Mouse (Mus musculus): ENCODE results near the gene Rtf1.

The Rtf1 gene

GRCm38 (mm10) chr2:119758844-119759835 lies 84.3 kb downstream of the Rtf1 start:
- in situ Hi-C loops (cut with MboI; ENCODE audit: low pct_unique_long_range_greater_than_20kb in 1 of 2, low sequenced_read_pairs in 2 of 2, unreplicated experiment in 1 of 2), result no loop called here

- in situ Hi-C loops (cut with MboI; ENCODE audit: low pct_unique_long_range_greater_than_20kb in 1 of 2, low sequenced_read_pairs in 2 of 2, unreplicated experiment in 1 of 2), result no loop called here
Measured at GRCm38 (mm10) chr2:119760251-119760650, 85.4 kb downstream of the Rtf1 start, which contains the start of gene Ltk. Gene Ltk (minus strand): TSS chr2:119760431.

GRCm38 (mm10) chr2:119762276-119762675 lies 87.4 kb downstream of the Rtf1 start:
- in situ Hi-C loops (cut with MboI; ENCODE audit: low pct_unique_long_range_greater_than_20kb in 1 of 2, low sequenced_read_pairs in 2 of 2, unreplicated experiment in 1 of 2), result no loop called here

GRCm38 (mm10) chr2:119763924-119764323 lies 89.1 kb downstream of the Rtf1 start:
- in situ Hi-C loops (cut with MboI; ENCODE audit: low pct_unique_long_range_greater_than_20kb in 1 of 2, low sequenced_read_pairs in 2 of 2, unreplicated experiment in 1 of 2), result no loop called here

GRCm38 (mm10) chr2:119767246-119767645 lies 92.4 kb downstream of the Rtf1 start:
- in situ Hi-C loops (cut with MboI; ENCODE audit: low pct_unique_long_range_greater_than_20kb in 1 of 2, low sequenced_read_pairs in 2 of 2, unreplicated experiment in 1 of 2), result no loop called here
